Mouse (Mus musculus): Measurements from ENCODE around the gene Ccdc83. TPM values are rescaled to one million over a fixed set of nuclear protein-coding genes. Genes with fewer than 3 reads are reported as not detected.
A peak's percentile ranks its signal among the peaks of the same experiment; 100 is the strongest.

The Ccdc83 gene
- not detected in 2 replicates for total RNA-seq (2015; ENCODE audit: low replicate concordance)
- total RNA-seq (2017; ENCODE audit: low replicate concordance), result not detected in 2 replicates

DNA sequence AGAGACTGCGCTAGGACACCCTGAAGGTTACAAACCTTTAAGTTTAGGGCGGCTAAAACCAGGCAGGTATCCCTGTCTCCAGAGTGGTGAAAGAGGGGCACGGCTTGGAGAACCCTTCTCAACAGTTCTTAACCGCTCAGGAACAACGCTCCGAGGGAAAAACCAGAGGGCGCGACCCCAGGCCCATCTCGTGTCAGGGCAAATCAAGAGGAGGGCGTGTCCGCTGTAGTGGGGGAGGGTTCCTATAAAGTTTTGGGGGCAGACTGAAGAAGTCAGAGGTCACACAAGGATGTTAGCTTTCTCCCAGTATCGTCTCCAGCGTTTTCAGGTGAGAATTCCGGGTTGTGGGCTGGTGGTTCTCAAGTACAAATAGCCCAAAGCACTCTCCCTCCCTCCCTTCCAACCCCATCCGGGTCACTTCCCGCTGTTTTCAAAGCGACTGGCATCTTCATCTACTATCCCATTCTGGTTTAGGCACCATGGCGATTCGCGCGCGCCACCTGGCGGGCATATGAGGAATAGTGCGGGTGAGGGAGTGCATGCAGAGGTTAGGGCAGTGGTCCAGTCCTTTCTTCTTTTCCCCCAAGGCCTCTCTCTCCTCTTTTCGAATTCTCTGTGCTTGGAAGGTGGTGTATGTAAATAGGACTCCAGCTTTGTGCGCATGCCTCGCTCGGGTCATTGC lies at the start of gene Ccdc83:
Ccdc83 (minus strand) TSS at position 489 of the 682 bp plus-strand sequence.
- peak; percentile 93 for ATAC-seq (replicated peaks; ENCODE audit: low FRiP score, poor library complexity, severe bottlenecking)

DNA sequence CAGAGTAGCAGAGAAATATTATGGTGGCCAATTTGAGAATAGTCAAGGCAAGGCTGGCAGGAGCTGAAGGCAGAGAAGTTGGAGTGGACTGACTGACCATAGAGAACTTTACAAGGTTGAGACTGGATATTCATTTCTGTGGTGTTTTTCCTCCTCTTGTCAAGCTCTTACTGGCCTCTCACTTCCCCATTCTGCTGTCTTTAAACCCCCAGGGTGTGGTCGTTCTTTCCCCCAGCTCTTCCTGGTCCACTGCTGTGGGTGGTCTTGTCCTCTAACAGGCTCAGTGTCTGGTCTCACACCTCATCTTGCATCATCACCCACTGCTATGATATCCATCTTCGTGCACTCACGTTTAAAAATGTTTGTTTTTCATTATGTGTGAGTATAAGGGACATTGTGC lies 47.8 kb upstream of the Ccdc83 start:
- no peak for ATAC-seq (replicated peaks; ENCODE audit: low FRiP score, poor library complexity, severe bottlenecking)

- ATAC-seq (replicated peaks; ENCODE audit: low FRiP score, poor library complexity, severe bottlenecking), result no peak
These were observed 46.7 kb upstream of the Ccdc83 start for GRCm38 (mm10) chr7:90312151-90312883.

GRCm38 (mm10) chr7:90308003-90308402 lies 42.4 kb upstream of the Ccdc83 start:
- no peak for ATAC-seq (replicated peaks; ENCODE audit: low FRiP score, poor library complexity, severe bottlenecking)

DNA sequence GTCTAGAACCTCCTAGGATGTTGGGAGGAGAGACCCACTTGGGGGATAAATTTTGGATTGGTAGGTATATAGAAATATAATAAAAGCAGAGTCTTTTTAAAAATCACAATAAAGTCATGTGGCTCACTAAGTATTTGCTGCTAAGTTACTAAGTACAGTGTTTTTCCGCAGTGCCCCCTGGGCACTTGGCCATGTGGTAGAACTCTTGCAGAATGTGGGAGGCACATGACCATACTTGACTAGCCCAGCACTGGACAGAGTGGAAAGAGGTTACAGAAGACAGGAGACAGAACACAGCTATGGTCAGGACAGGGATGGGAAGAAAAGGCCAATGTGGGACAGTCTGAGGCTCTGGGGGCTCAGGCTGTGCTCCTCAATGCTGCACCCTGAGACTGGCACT lies 41.4 kb upstream of the Ccdc83 start:
- ATAC-seq (replicated peaks; ENCODE audit: low FRiP score, poor library complexity, severe bottlenecking), result no peak

DNA sequence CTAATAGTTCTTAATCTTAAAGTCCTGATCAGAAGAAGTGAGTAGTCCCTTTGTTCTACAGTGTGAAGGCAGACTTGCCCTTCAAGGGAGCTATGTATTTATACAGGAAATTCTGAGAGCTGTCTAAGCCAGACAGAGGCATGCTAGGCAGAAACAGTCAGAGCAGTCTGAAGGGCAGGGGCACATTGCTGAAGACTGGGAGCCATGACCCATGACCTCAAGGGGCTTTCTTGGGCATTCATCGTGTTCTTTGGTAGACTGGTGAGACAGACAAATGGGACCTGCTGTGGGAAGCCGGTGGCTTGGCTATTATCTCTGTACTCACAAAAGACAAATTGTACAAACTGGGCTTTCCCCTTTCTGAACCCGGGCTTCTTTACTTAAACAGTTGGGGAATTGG lies 40.5 kb upstream of the Ccdc83 start:
- no peak for ATAC-seq (replicated peaks; ENCODE audit: low FRiP score, poor library complexity, severe bottlenecking)

DNA sequence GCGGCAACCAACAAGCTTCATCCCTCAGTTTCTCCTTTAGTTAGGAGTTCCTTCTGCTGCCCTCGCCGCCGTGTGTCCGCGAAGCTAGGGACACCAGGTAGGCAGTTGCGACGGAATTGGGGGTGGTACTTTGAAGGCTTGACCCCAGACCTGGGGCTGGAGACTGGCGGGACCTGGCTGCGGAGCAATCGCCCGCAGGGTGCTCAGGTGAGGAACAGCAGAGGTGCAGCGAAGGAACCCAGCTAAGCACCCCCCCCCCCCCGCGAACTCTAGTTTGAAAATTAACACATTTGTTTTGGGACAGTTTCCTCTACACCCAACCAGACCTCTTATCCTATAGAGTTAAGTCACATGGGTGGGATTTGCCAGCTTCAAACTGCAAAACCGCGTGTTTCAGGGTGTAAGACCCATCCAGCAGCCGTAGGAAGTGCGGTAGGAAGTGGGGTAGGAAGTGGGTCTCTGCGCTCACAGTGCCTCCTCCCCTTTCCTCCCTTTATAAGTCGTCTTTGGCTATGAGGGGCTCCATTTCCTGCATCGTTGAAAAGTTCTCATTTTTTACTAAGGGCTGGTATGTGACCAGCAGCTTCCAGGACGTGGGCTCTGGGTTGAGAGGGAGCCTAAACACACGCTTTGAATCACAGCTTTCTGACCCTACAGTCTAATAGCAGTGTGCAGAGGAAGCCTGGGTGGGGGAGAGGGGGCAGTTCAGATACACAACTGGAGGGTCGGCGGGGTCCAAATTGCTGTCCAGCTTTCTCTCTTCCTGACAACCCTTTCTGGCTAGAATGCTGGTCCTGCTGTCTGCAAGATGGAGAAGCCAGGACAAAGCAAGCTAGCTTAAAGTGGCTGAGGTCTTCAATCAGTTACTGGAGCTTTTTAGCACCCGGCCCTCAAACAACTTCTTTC lies 37.3 kb upstream of the Ccdc83 start:
- ATAC-seq (replicated peaks; ENCODE audit: low FRiP score, poor library complexity, severe bottlenecking), result no peak

GRCm38 (mm10) chr7:90301942-90302646 lies 36.5 kb upstream of the Ccdc83 start, which contains the start of gene Sytl2:
TSS of gene Sytl2 (plus strand) at chr7:90302252.
- ATAC-seq (replicated peaks; ENCODE audit: low FRiP score, poor library complexity, severe bottlenecking), result no peak

- ATAC-seq (replicated peaks; ENCODE audit: low FRiP score, poor library complexity, severe bottlenecking), result no peak
These were observed 26.3 kb upstream of the Ccdc83 start for GRCm38 (mm10) chr7:90291885-90292284.

- no peak for ATAC-seq (replicated peaks; ENCODE audit: low FRiP score, poor library complexity, severe bottlenecking)
These were observed 19.2 kb upstream of the Ccdc83 start for GRCm38 (mm10) chr7:90284793-90285192.

GRCm38 (mm10) chr7:90282786-90283185 lies 17.2 kb upstream of the Ccdc83 start:
- no peak for ATAC-seq (replicated peaks; ENCODE audit: low FRiP score, poor library complexity, severe bottlenecking)

- no peak for ATAC-seq (replicated peaks; ENCODE audit: low FRiP score, poor library complexity, severe bottlenecking)
These were observed 16.4 kb upstream of the Ccdc83 start for GRCm38 (mm10) chr7:90281759-90282546.

- ATAC-seq (replicated peaks; ENCODE audit: low FRiP score, poor library complexity, severe bottlenecking), result no peak
These were observed 15.3 kb upstream of the Ccdc83 start for GRCm38 (mm10) chr7:90280878-90281277.

GRCm38 (mm10) chr7:90280274-90280875 lies 14.8 kb upstream of the Ccdc83 start:
- ATAC-seq (replicated peaks; ENCODE audit: low FRiP score, poor library complexity, severe bottlenecking), result no peak

- ATAC-seq (replicated peaks; ENCODE audit: low FRiP score, poor library complexity, severe bottlenecking), result no peak
These were observed 13.6 kb upstream of the Ccdc83 start for GRCm38 (mm10) chr7:90279136-90279535.

GRCm38 (mm10) chr7:90277769-90278168 lies 12.2 kb upstream of the Ccdc83 start:
- ATAC-seq (replicated peaks; ENCODE audit: low FRiP score, poor library complexity, severe bottlenecking), result no peak

GRCm38 (mm10) chr7:90277246-90277645 lies 11.7 kb upstream of the Ccdc83 start:
- ATAC-seq (replicated peaks; ENCODE audit: low FRiP score, poor library complexity, severe bottlenecking), result no peak

DNA sequence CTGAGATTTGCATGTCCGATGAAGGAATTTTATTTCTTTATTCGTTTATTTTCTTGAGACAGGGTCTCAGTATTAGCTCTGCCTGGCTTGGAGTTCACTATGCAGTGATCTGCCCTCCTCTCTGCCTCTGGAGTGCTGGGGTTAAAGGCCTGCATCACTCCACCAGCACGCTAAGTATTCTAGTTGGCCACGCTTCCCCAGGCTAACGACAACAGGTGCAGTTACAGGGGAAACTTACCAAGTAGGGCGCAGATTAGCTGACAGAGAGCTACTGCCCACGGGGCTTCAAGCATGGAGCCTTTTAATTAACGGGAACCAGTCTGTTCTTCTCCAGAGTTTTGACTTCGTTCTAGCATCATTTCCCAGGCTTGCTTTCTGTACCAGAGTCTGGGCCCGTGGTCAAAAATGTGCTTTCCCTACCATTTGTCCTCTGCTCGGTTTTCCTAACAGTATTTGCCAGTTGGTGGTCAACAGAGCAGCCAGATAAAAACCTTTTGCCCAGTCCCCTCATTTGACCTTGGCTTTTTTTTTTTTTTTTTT lies 9.1 kb upstream of the Ccdc83 start:
- ATAC-seq (replicated peaks; ENCODE audit: low FRiP score, poor library complexity, severe bottlenecking), result no peak

Data from erythroid progenitor cell, adult 5-6 weeks (primary cell).